Mouse (Mus musculus): ENCODE measurements at regions not wholly inside any gene's neighbourhood (a gene's known extent, or its start where the extent isn't known, plus 50 kb on each side); places are given as distances from the start of the nearest gene placed in this dataset.

DNA sequence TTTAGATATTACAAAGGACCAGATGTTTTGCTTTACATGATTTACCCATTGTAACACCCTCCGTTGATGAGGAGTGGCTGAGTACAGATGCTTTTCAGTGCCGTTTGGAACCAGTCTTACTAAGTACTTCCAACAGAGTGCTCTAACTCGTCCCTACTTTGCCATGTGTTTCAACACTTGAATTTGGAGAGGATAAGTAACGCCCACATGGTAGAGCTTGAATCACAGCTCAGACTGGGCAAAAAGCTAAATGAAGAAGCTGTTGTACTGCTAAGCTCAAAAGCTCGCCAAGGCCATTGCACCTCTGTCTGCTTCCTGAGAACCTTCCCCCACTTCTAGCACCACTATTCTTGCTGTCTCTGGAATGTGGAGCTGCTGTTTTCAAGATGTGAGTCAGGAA is 471.1 kb downstream of the Nfib start:
- TF ChIP-seq POLR2A (IDR thresholded peaks at IDR 0.05; ENCODE audit: insufficient read depth, low read depth, low read length) = no peak
- TF ChIP-seq EP300 (IDR thresholded peaks at IDR 0.05; ENCODE audit: insufficient read depth, low read depth, low read length) = no peak
- no peak for TF ChIP-seq CTCF (IDR thresholded peaks at IDR 0.05)
- Histone ChIP-seq H3K4me1 (ENCODE audit: control insufficient read depth, insufficient read depth, low read length) (no peaks in the 10 kb centered on the region; the same call in 1 of the 2 replicates), H3K27ac (no peak overlapping the region), H3K79me2 (replicated peaks; ENCODE audit: control insufficient read depth, insufficient read depth, low read length) (no peaks in the 10 kb centered on the region), H3K36me3 (ENCODE audit: control insufficient read depth, insufficient read depth, low read length) (no peaks in the 10 kb centered on the region), H3K9ac (ENCODE audit: low read depth, low read length) (no peak overlapping the region), H3K27me3 (ENCODE audit: control insufficient read depth, insufficient read depth, low read length) (no peaks in the 10 kb centered on the region), H3K4me3 (no peak overlapping the region)
- DNase-seq = no peak
- intact Hi-C loops (cut with DNase I) = no loop called here
- WGBS = 60% methylated on average over 5 of the region's 5 CpGs

DNA sequence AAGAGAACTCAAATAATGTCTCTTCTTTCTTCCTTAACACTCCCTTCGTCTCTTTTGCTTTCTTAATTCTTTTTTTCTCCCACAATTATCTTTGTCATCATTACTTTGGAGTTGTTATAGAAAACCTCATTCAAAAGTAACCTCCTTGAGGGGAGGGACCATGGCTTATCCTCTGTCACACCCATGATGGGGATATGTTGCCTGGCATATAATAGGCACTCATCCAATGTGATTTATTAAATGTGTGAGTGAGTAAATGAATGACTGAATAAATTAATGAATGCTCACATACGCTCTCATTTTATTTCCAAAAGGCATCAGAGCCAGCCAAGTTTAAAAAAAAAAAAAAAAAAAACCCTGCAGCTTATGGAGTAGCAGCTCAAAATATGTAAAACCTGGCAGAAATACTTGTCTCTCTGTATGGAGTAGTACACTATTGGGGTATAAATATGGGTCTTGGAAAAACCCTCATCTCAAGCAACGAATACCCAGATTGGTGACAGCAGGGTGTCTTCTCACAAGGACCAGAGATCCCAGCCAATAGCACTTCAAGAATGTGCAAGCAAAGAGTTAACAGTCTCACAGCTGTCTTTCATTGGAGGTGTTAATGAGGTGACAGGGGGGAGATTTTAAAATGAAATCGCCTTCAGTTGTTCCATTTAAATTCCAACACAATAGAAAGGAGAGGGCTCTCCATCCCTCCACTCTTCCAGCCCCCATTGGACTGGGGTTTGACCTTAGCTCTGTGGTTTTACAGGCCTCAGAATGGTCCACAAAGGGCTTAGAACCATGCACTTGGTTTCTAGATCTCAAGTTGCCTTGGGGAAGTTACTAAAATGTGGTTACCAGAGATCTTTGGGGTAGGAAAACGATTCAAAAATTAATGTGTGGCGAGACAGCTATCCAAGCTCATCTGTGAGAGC is 479.1 kb downstream of the Nfib start:
- Histone ChIP-seq H3K9ac (ENCODE audit: low read depth, low read length) (no peak overlapping the region), H3K27me3 (ENCODE audit: control insufficient read depth, insufficient read depth, low read length) (no peaks in the 10 kb centered on the region), H3K4me1 (ENCODE audit: control insufficient read depth, insufficient read depth, low read length) (no peaks in the 10 kb centered on the region; the same call in 1 of the 2 replicates), H3K79me2 (replicated peaks; ENCODE audit: control insufficient read depth, insufficient read depth, low read length) (no peaks in the 10 kb centered on the region), H3K4me3 (no peak overlapping the region), H3K27ac (no peak overlapping the region), H3K36me3 (ENCODE audit: control insufficient read depth, insufficient read depth, low read length) (no peaks in the 10 kb centered on the region)
- TF ChIP-seq POLR2A (IDR thresholded peaks at IDR 0.05; ENCODE audit: insufficient read depth, low read depth, low read length) = no peak
- TF ChIP-seq EP300 (IDR thresholded peaks at IDR 0.05; ENCODE audit: insufficient read depth, low read depth, low read length) = no peak
- no peak for TF ChIP-seq CTCF (IDR thresholded peaks at IDR 0.05)
- 76% methylated on average over 6 of the region's 6 CpGs for WGBS
- no peak for DNase-seq
- intact Hi-C loops (cut with DNase I) = no loop called here

DNA sequence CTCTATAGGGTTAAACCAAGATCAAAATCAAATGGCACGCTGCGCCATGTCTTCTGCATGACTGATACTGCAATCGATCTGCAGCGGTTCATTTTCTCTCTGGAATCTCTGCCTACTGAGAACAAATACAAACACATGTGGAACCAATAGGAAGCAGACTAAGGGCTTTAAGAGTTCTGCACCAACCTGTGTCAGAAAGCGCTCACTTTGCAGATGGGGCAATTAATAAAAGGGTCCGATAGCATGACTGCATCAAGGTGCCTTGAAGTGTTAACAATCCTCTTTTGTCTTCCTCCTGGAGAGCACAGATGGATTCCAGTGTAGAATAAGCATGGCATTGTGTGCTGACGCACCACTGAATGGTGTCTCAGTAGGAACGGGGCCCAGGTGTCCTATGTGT is 484.8 kb downstream of the Nfib start:
- Histone ChIP-seq H3K9ac (ENCODE audit: low read depth, low read length) (no peak overlapping the region), H3K27ac (no peak overlapping the region), H3K4me3 (no peak overlapping the region), H3K27me3 (ENCODE audit: control insufficient read depth, insufficient read depth, low read length) (no peaks in the 10 kb centered on the region), H3K36me3 (ENCODE audit: control insufficient read depth, insufficient read depth, low read length) (no peaks in the 10 kb centered on the region), H3K4me1 (ENCODE audit: control insufficient read depth, insufficient read depth, low read length) (no peaks in the 10 kb centered on the region; the same call in 1 of the 2 replicates), H3K79me2 (replicated peaks; ENCODE audit: control insufficient read depth, insufficient read depth, low read length) (no peaks in the 10 kb centered on the region)
- DNase-seq = no peak
- WGBS = 93% methylated on average over 8 of the region's 8 CpGs
- TF ChIP-seq EP300 (IDR thresholded peaks at IDR 0.05; ENCODE audit: insufficient read depth, low read depth, low read length) = no peak
- TF ChIP-seq POLR2A (IDR thresholded peaks at IDR 0.05; ENCODE audit: insufficient read depth, low read depth, low read length) = no peak
- TF ChIP-seq CTCF (IDR thresholded peaks at IDR 0.05) = no peak
- intact Hi-C loops (cut with DNase I) = no loop called here

DNA sequence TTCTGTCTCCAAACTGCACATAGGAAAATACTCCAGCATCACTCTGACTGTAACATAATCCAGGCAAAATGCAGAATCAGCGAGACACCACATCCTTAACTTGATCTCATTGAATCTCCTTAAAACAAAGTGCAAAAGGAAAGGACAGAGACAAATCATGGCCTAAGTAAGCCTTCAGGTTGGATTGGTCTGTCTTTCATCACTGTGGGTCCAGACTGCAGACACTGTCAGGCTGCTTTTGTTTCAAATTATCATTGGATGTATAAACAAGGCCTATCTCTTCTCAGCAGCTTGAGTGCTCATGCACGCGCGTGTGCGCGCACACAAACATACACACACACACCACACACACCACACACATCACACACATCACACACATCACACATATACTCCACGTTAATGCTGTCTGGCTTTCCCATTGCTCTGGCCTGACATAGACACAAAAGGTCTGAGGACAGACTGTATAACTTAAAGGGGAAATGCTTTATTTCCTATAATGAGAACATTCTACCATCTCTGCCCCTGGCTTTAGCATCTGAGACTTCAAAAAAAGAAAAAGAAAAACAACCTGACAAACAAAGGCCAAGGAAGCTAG is 485.3 kb downstream of the Nfib start:
- Histone ChIP-seq H3K4me3 (no peak overlapping the region), H3K79me2 (replicated peaks; ENCODE audit: control insufficient read depth, insufficient read depth, low read length) (no peaks in the 10 kb centered on the region), H3K36me3 (ENCODE audit: control insufficient read depth, insufficient read depth, low read length) (no peaks in the 10 kb centered on the region), H3K9ac (ENCODE audit: low read depth, low read length) (no peak overlapping the region), H3K27me3 (ENCODE audit: control insufficient read depth, insufficient read depth, low read length) (no peaks in the 10 kb centered on the region), H3K27ac (no peak overlapping the region), H3K4me1 (ENCODE audit: control insufficient read depth, insufficient read depth, low read length) (no peaks in the 10 kb centered on the region; the same call in 1 of the 2 replicates)
- intact Hi-C loops (cut with DNase I) = no loop called here
- 64% methylated on average over 7 of the region's 7 CpGs for WGBS
- no peak for TF ChIP-seq CTCF (IDR thresholded peaks at IDR 0.05)
- TF ChIP-seq POLR2A (IDR thresholded peaks at IDR 0.05; ENCODE audit: insufficient read depth, low read depth, low read length) = no peak
- no peak for TF ChIP-seq EP300 (IDR thresholded peaks at IDR 0.05; ENCODE audit: insufficient read depth, low read depth, low read length)
- DNase-seq = no peak

DNA sequence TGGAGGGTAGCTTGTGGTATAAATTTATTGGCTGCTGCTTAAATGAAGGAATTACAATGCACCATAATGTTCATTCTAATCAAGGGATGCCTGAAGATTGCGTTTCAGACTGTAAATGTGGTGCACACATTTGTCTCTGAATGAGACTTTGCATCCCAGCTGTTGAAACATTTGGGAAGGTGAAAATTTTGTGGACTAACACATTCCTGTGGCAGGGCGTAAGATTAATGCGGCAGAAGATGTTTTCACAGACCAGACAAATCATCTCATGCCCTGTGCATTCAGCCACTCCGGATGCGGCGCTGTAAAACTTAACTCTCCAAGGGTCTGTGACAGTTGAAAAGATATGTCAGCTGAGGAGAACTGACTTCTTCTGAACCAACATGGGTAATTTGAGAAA is 486.9 kb downstream of the Nfib start:
- no peak for DNase-seq
- 86% methylated on average over 6 of the region's 6 CpGs for WGBS
- Histone ChIP-seq H3K36me3 (ENCODE audit: control insufficient read depth, insufficient read depth, low read length) (no peaks in the 10 kb centered on the region), H3K4me1 (ENCODE audit: control insufficient read depth, insufficient read depth, low read length) (no peaks in the 10 kb centered on the region), H3K27ac (no peak overlapping the region), H3K9ac (ENCODE audit: low read depth, low read length) (no peak overlapping the region), H3K79me2 (replicated peaks; ENCODE audit: control insufficient read depth, insufficient read depth, low read length) (no peaks in the 10 kb centered on the region), H3K27me3 (ENCODE audit: control insufficient read depth, insufficient read depth, low read length) (no peaks in the 10 kb centered on the region), H3K4me3 (no peak overlapping the region)
- intact Hi-C loops (cut with DNase I) = no loop called here
- TF ChIP-seq POLR2A (IDR thresholded peaks at IDR 0.05; ENCODE audit: insufficient read depth, low read depth, low read length) = no peak
- TF ChIP-seq CTCF (IDR thresholded peaks at IDR 0.05) = no peak
- TF ChIP-seq EP300 (IDR thresholded peaks at IDR 0.05; ENCODE audit: insufficient read depth, low read depth, low read length) = no peak

DNA sequence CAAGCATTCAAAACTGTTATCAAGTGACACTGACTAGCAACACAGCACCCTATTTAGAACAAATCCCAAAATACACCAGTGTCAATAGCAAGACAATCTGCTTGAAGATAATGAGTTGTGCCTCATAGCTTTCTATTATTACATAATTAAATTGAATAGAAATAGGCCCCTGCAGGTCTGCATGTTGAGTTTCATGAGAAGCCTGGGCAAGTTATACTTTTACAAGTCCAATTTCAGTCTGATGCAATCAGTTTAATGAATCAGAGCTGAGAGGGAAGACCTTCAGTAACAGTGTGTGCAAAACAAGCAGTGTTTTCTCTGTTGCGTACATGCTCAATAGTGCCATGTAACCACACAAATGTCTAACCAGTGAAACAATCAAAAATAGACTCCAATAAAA is 498.5 kb downstream of the Nfib start:
- no peaks in the 10 kb centered on the region for H3K79me2 ChIP-seq (replicated peaks; ENCODE audit: control insufficient read depth, insufficient read depth, low read length)
- no peak overlapping the region for H3K9ac ChIP-seq (ENCODE audit: low read depth, low read length)
- no peak overlapping the region for H3K4me3 ChIP-seq
- no peaks in the 10 kb centered on the region for H3K27me3 ChIP-seq (ENCODE audit: control insufficient read depth, insufficient read depth, low read length)
- no peaks in the 10 kb centered on the region for H3K4me1 ChIP-seq (ENCODE audit: control insufficient read depth, insufficient read depth, low read length)
- DNase-seq = no peak
- TF ChIP-seq EP300 (IDR thresholded peaks at IDR 0.05; ENCODE audit: insufficient read depth, low read depth, low read length) (no peak), POLR2A (IDR thresholded peaks at IDR 0.05; ENCODE audit: insufficient read depth, low read depth, low read length) (no peak), CTCF (IDR thresholded peaks at IDR 0.05) (no peak)
- H3K36me3 ChIP-seq (ENCODE audit: control insufficient read depth, insufficient read depth, low read length) = no peaks in the 10 kb centered on the region; the same call in 1 of the 2 replicates
- no peak overlapping the region for H3K27ac ChIP-seq
- intact Hi-C loops (cut with DNase I) = no loop called here
- WGBS = 95% methylated on average over 1 of the region's 1 CpGs
